Mouse (Mus musculus) lung, embryonic 14.5 days (tissue): ENCODE data around the gene Iqcj. TPM values are rescaled to one million over a fixed set of nuclear protein-coding genes. Genes with fewer than 3 reads are reported as not detected.
A peak's percentile ranks its signal among the peaks of the same experiment; 100 is the strongest.

Source experiments
- ATAC-seq: fragments of 200-750 bp; cut with Nextera tagmentation; 2 replicates; pipeline ENCODE4 v1.8.0; 2017; ENCODE audit warnings: mild to moderate bottlenecking, moderate TSS enrichment, moderate library complexity; ENCODE audit not compliant: insufficient read depth
- DNase-seq: peaks from one replicate; pipeline ENCODE4 v3.0.0-alpha.2; 2015
- H3K27ac ChIP-seq: fragments of 300-500 bp; sonication (generic); 2 replicates; pipeline ENCODE4 v1.5.1; 2014; ENCODE audit warnings: low read depth, mild to moderate bottlenecking, moderate library complexity
- H3K27me3 ChIP-seq: fragments of 300-500 bp; sonication (generic); 2 replicates; pipeline ENCODE4 v1.6.1; 2014; ENCODE audit warnings: low read length, control low read depth; ENCODE audit not compliant: insufficient read depth
- H3K36me3 ChIP-seq: fragments of 300-500 bp; sonication (generic); 2 replicates; pipeline ENCODE4 v1.6.1; 2014; ENCODE audit warnings: control low read depth; ENCODE audit not compliant: insufficient read depth
- H3K4me1 ChIP-seq: fragments of 300-500 bp; sonication (generic); 2 replicates; pipeline ENCODE4 v1.6.1; 2014; ENCODE audit warnings: antibody characterized with exemption, control low read depth; ENCODE audit not compliant: insufficient read depth
- H3K4me2 ChIP-seq: fragments of 300-500 bp; sonication (generic); 2 replicates; pipeline ENCODE4 v1.6.1; 2014; ENCODE audit warnings: mild to moderate bottlenecking
- H3K4me3 ChIP-seq: fragments of 300-500 bp; sonication (generic); 2 replicates; pipeline ENCODE4 v1.5.1; 2014; ENCODE audit warnings: low read depth, low read length
- H3K9ac ChIP-seq: fragments of 300-500 bp; sonication (generic); 2 replicates; pipeline ENCODE4 v1.6.1; 2014
- H3K9me3 ChIP-seq: fragments of 300-500 bp; sonication (generic); 2 replicates; pipeline ENCODE4 v1.6.1; 2016; ENCODE audit warnings: low read depth, low read length, control low read depth
- CTCF ChIP-seq: IDR thresholded peaks from 2 replicates; pipeline ENCODE4 v1.5.1; 2016; ENCODE audit warnings: antibody characterized with exemption, low read depth
- WGBS: fragments of 180-500 bp; shearing (Covaris S2); extraction: QIAGEN DNeasy Blood & Tissue Kit; methylation state at CpG from one replicate; pipeline ENCODE4 v1.1.7; 2014; 5-methylcytosine and 5-hydroxymethylcytosine counted together
- polyA plus RNA-seq: library from polyadenylated mRNA; unstranded; fragments of >200 nt; fragmentation: Nextera tagmentation; extraction: Ambion mirVana; gene quantifications from 2 replicates; pipeline ENCODE4 v1.2.1, GENCODE M21; 2014

Gene Iqcj
- polyA plus RNA-seq, 1 experiment from 2014 or later: not detected

- no peak overlapping the region for H3K4me3 ChIP-seq
- H3K4me1 ChIP-seq: no peaks in the 10 kb centered on the region
- no peaks in the 10 kb centered on the region for H3K9me3 ChIP-seq
- ATAC-seq (peak; percentile 52; the same call in 1 of the 2 replicates), DNase-seq (peak; percentile 87)
- TF ChIP-seq CTCF: peak; percentile 89
- WGBS: 48% methylated on average over 9 of the region's 9 CpGs
- H3K4me2 ChIP-seq: no peak overlapping the region
- no peaks in the 10 kb centered on the region for H3K27me3 ChIP-seq
- H3K9ac ChIP-seq: no peak overlapping the region
- H3K36me3 ChIP-seq: no peaks in the 10 kb centered on the region
- H3K27ac ChIP-seq: no peak overlapping the region
These were observed 153.7 kb downstream of the Iqcj start for GRCm38 (mm10) chr3:68045475-68046416.

- H3K27me3 ChIP-seq: peaks cover 5% of the 10 kb centered on the region; the same call in 1 of the 2 replicates
- H3K4me2 ChIP-seq: no peak overlapping the region
- no peak overlapping the region for H3K4me3 ChIP-seq
- 47% methylated on average over 2 of the region's 2 CpGs for WGBS
- peak; percentile 76 for DNase-seq
- no peak for ATAC-seq
- H3K9ac ChIP-seq: no peak overlapping the region
- no peaks in the 10 kb centered on the region for H3K9me3 ChIP-seq
- no peaks in the 10 kb centered on the region for H3K4me1 ChIP-seq
- peak; percentile 75 for TF ChIP-seq CTCF
- no peak overlapping the region for H3K27ac ChIP-seq
- no peaks in the 10 kb centered on the region for H3K36me3 ChIP-seq
These were observed 161.5 kb downstream of the Iqcj start for GRCm38 (mm10) chr3:68053538-68053937.

GRCm38 (mm10) chr3:68055071-68055470 lies 163.1 kb downstream of the Iqcj start:
- Histone ChIP-seq H3K9me3 (no peaks in the 10 kb centered on the region), H3K27ac (no peak overlapping the region), H3K4me2 (peak overlapping the region; percentile 35; the same call in 1 of the 2 replicates), H3K4me1 (no peaks in the 10 kb centered on the region), H3K27me3 (peaks cover 5% of the 10 kb centered on the region; the same call in 1 of the 2 replicates), H3K36me3 (no peaks in the 10 kb centered on the region), H3K9ac (0 out of 2 replicates have a peak overlapping the region, but pooled peaks have one; percentile 13), H3K4me3 (no peak overlapping the region)
- TF ChIP-seq CTCF: no peak
- DNase-seq (no peak), ATAC-seq (no peak)
- 32% methylated on average over 13 of the region's 13 CpGs for WGBS

DNA sequence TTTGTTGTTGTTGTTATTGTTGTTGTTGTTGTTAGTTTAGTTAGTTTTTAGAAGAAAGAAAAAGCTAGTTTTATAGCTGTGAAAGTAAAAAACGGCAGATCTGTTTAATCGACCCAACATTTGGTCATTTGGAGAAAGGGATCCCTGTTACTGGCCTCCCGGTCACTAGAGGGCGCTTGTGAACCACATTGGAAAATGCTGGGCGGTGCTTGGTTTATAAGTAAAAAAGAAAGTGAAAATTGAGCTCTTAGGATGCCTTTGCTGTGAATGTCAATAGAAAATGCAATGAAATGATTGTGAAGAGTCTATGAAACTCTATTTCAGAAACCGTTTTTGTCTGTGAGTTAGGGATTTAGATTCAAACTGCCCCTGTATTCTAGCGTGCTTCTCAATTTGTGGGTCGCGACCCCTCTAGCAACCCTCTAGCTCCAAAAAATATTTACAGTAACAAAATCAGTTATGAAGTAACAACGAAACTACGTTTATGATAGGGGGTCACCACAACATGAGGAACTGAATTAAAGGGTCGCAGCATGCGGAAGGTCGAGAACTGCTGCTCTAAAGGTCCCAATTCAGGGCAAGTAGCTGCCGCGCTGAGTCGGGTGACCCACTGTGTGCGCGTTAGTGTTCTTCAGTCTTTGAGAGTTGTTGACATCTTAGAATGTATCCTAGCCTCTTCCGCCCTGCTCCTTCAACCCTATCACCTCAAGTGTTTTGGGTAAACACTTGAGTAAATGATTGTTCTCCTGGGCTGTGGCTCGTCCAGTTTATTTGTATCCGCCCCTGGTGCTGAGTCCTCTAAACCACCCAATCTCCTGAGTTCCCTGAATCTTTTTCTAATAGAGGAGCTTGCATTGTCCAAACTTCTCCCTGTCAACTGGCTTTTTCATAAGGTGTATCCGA lies 164.6 kb downstream of the Iqcj start:
- no peaks in the 10 kb centered on the region for H3K4me1 ChIP-seq
- H3K36me3 ChIP-seq: no peaks in the 10 kb centered on the region
- peak; percentile 38; the same call in 1 of the 2 replicates for ATAC-seq
- H3K27ac ChIP-seq: no peak overlapping the region
- H3K9me3 ChIP-seq: no peaks in the 10 kb centered on the region
- H3K9ac ChIP-seq: peak overlapping the region; percentile 26; the same call in 1 of the 2 replicates
- WGBS: 35% methylated on average over 23 of the region's 23 CpGs
- H3K4me2 ChIP-seq: peak overlapping the region; percentile 60
- H3K27me3 ChIP-seq: peaks cover 5% of the 10 kb centered on the region; the same call in 1 of the 2 replicates
- peak overlapping the region; percentile 35 for H3K4me3 ChIP-seq
- TF ChIP-seq CTCF: peak; percentile 83
- DNase-seq: peak; percentile 94

DNA sequence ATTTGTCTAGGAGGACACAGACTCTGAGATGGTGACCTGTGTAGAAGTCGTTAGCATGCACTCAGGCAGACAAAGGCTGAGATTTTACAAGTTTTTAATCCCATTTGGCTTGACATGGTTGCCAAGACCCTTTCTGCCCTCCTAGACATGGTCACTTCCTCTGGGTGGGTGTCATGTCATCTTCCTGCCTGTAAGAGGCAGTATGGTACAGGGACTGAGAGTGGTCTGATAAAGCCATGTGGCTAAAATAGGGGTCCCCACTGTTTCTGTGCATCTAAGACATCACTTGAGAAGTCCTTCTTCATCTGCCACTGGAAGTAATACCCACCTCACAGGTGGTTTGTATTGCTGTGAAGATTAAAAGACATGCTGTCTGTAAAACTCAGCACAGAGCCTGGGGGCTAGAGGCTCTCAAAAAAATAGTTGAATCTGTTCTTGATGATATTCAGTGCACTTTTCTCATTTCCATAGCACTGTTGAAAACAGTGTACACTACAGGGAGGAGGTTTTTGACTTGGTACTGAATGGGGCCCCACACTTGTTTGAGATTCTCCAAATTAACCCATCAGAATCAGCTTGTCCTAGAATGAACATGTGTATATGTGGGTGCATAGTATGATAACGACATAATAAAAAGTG lies 167.3 kb downstream of the Iqcj start:
- 41% methylated on average over 2 of the region's 2 CpGs for WGBS
- Histone ChIP-seq H3K4me3 (no peak overlapping the region), H3K9me3 (no peaks in the 10 kb centered on the region), H3K36me3 (no peaks in the 10 kb centered on the region), H3K27me3 (peaks cover 5% of the 10 kb centered on the region; the same call in 1 of the 2 replicates), H3K9ac (no peak overlapping the region), H3K4me2 (no peak overlapping the region), H3K4me1 (no peaks in the 10 kb centered on the region), H3K27ac (no peak overlapping the region)
- TF ChIP-seq CTCF: peak; percentile 83
- ATAC-seq: no peak
- peak; percentile 64 for DNase-seq

DNA sequence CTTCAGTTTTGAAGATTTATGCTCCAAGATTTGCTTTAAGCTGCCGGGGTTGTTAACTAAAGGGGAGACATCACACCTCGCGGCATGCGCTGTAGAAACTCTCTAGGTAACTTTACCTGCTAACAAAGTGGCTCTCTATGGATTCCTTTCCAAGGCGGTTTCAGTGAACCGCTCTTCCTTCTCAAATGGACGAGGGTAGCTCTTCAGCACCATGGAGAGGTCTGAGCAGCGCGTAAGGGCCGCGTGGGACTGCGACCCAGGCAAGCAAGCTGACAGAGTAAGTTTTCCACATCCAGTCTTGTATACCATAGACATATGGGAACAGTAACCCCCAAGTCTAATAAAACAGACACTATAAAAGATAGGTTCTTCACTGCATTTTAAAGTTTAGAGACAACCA lies 172.7 kb downstream of the Iqcj start, which contains the start of gene Schip1:
Schip1 (plus strand) TSS at position 72 of the 400 bp plus-strand sequence.
- Histone ChIP-seq H3K27me3 (no peaks in the 10 kb centered on the region), H3K27ac (no peak within 1 kb of the TSS), H3K4me1 (no peaks in the 10 kb centered on the region), H3K4me3 (no peak within 1 kb of the TSS), H3K36me3 (no peaks in the 10 kb centered on the region), H3K4me2 (no peak within 1 kb of the TSS), H3K9ac (no peak within 1 kb of the TSS), H3K9me3 (no peaks in the 10 kb centered on the region)
- 26% methylated on average over 12 of the region's 12 CpGs for WGBS
- TF ChIP-seq CTCF: no peak
- no peak for ATAC-seq
- DNase-seq: peak; percentile 92
